Mouse (Mus musculus) embryonic stem cell, embryonic (primary cell): ENCODE measurements around the gene Mgst2.

Source experiments
- CTCF ChIA-PET, 4 experiments: fragments of 300-600 bp in 2 of 4; fragments of 350-600 bp in 2 of 4; sonication (Branson Sonifier 250); formaldehyde crosslinking; loops; one replicate each; lab custom pipeline; 2022; ENCODE audit warnings: inconsistent platforms in 2 of 4; lab: Charles Lee
- POLR2A ChIA-PET, 4 experiments: fragments of 300-600 bp in 2 of 4; fragments of 350-600 bp in 2 of 4; sonication (Branson Sonifier 250); formaldehyde crosslinking; loops; one replicate each; lab custom pipeline; 2022; ENCODE audit warnings: antibody characterized with exemption in 4 of 4, inconsistent platforms in 1 of 4; lab: Charles Lee

Mgst2 gene

DNA sequence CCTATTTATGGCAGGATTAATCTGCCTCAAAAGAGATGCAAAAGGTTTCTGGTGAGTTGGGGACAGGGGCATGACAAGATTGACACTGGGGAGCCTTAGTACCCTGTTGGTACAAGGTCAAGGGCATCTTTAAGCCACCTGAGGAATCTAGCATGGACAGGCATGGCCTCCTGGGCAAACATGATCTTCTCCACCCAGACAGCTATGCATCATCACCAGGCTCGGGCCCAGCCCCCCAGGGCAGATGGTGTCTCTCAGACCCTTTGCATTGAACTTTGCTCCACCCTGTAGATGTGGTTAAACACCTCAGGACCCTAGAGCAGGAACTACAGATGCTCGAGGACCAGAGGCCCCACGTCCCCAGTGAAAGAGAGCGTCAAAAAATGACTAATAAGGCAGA is at the start of gene Mgst2:
Gene Mgst2 (plus strand): TSS at position 301 of the 400 bp plus-strand sequence.
- ChIA-PET CTCF (interaction anchor here in 1 of 4 experiments (0.7 kb wide), 1 partner anchor 41 kb away, joined by 3 read pairs; no protein-coding TSS in a partner anchor), POLR2A (interaction anchor here in 2 of 4 experiments (0.6 to 1.0 kb wide), 3 partner anchors 41 to 121 kb away, joined by 3 read pairs; partner anchors contain the start of gene Setd7 (in 1 of the 2))

DNA sequence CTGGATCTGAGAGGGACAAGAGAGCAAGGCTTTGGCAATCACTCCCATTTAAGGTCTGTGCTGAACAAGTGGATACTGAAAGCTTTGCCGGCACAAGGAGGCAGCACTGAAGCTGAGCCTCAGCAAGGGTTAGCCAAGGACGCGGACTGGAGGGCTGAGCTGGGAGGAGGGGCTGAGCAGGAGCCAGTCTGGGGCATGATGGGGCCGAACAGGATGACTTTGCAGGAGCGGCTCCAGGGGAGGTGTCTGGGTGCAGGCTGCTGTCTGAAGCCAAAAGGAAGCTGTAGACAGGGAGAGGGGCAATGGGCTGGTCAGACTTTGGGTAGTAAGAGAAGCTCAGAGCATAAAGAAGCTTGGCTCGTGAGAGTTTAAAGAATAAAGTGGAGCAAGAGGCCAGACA is 48.2 kb upstream of the Mgst2 start:
- ChIA-PET POLR2A (interaction anchor here in 3 of 4 experiments (0.6 to 5.9 kb wide), 36 partner anchors 9 to 254 kb away, joined by 3 to 53 read pairs (median 6); partner anchors contain the start of gene Setd7 (in 2 of the 3)), CTCF (interaction anchor here in 3 of 4 experiments (0.9 to 1.7 kb wide), 5 partner anchors 13 to 40 kb away, joined by 3 to 9 read pairs (median 4); no protein-coding TSS in a partner anchor)

DNA sequence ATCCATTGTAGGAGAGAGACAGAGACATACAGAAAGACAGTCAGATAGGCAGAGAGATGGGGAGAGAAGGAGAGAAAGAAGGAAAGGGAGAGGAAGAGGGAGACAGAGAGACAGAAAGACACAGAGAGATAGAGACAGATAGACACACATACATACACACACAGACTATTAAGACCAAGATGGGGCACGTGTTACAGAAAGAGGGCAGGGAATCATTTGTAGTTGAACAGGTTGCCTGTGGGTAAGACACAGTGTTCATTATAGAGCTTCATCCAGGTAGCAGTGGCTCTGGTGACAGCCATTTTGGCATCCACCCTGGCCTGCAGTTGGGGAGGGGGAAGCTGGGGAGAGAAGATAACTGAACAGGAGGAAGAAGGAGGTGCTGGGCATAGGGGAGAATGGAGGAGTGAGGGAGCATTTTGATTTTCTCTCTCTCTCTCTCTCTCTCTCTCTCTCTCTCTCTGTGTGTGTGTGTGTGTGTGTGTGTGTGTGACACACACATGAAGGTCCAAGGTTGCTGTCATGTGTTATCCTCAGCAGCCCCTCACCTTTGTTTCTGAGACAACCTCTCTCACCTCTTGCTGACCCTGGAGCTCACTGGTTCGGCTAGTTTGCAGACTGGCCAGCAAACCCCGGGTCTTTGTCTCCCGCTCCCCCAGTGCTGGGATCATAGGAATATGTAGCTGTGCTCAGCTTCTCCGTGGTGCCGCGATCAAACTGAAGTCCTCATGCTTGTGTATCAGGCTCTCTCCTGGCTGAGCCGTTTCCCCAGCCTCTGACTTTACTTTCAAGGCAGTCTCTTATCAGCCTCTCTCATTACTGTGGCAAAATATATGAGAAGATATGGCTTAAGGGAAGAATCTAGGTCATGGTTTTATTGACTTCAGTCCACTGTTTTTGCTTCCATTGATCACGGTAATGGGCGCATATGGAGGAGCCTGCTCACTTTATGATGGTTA is 47.5 kb upstream of the Mgst2 start:
- CTCF ChIA-PET: interaction anchor here in 3 of 4 experiments (0.7 to 1.7 kb wide), 6 partner anchors 13 to 102 kb away, joined by 3 to 11 read pairs (median 4); no protein-coding TSS in a partner anchor
- POLR2A ChIA-PET: interaction anchor here in 3 of 4 experiments (0.6 to 5.9 kb wide), 37 partner anchors 8 to 255 kb away, joined by 3 to 53 read pairs (median 6); partner anchors contain the start of gene Setd7 (in 2 of the 3)

DNA sequence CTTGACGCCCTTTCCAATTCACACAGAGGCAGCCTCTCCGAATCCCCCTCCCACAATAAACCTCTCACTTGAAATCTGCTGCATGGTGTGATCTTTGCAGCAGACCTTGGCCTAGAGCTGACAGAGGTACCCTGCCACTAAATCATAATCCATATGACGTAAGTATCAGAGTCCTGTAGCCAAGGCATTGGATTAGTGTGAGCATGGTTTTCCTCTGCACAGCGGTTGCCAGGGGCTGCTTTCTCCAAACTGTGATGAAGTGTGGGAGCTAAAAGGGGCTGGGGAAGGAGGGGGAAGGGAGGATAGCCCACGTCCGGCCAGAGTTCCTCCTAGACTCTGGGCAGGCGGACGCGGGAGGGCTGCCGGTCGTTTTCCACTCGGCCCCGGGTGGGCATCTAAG is 45.9 kb upstream of the Mgst2 start:
- ChIA-PET CTCF (interaction anchor here in 2 of 4 experiments (0.5 to 0.6 kb wide), 3 partner anchors 94 to 773 kb away, joined by 3 read pairs; no protein-coding TSS in a partner anchor), POLR2A (interaction anchor here in 2 of 4 experiments (0.7 to 5.9 kb wide), 17 partner anchors 8 to 76 kb away, joined by 3 to 53 read pairs (median 5); no protein-coding TSS in a partner anchor)

DNA sequence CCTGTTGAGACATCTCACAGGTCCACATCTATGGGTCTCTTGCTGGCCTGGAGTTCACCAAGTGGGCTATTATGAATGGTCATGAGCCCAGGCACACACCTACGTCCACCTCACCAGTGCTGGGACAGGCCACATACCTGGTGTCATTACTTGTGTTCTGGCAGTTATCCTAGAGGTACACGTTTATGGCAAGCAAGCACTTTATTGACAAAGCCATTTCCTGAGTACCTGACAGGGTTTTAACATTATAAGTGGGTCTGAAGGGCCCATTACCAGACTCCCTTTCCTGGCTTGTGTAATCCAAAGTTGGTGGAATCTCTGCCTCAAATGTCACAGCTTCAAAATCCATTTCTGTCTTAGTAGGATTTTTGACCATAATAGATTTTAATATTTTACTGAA is 36.2 kb upstream of the Mgst2 start:
- POLR2A ChIA-PET: interaction anchor here in 2 of 4 experiments (1.2 to 1.5 kb wide), 2 partner anchors 8 to 10 kb away, joined by 3 to 4 read pairs; no protein-coding TSS in a partner anchor
- CTCF ChIA-PET: no interaction called here

DNA sequence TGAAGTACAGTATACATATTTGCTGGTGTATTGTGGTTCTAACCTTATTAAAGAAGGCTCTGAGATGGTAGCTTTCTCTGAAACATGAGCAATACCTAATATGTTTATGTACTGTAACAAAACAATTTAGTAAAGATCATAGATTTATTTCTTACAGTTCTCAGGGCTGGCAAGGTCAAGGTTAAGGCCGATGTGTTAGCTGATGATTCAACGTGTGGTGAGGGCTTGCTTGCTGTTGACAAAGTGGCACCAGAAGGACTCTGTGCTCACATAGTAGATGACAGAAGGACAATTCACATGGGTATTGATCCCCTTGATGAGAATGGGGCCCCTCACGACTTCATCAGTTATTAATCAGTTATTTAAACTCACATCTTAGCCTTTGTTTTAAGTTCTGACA is 32.4 kb upstream of the Mgst2 start:
- ChIA-PET POLR2A (interaction anchor here in 2 of 4 experiments (0.7 to 1.7 kb wide), 5 partner anchors 9 to 15 kb away, joined by 3 to 8 read pairs (median 4); no protein-coding TSS in a partner anchor), CTCF (interaction anchor here in 1 of 4 experiments (0.9 kb wide), 1 partner anchor 40 kb away, joined by 5 read pairs; no protein-coding TSS in a partner anchor)

DNA sequence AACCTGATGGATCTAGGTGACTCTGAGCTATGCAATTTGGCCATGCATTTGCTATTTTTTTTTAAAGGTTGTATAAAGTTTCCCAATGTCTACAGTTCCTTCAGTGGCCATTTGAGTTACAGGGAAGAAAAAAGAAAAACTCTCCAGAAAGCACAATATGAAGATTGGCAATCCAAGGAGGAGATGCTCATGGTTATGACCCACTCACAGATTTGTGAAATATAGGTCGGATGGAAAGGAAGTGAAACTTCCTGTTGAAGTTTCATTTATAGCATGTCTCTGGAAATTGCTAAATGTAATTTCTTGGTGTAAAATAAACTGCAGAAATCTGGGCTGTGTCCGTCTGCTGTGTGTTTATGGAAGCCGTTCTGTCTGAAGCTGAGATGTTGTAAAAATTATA is 31.2 kb upstream of the Mgst2 start:
- POLR2A ChIA-PET: interaction anchor here in 2 of 4 experiments (1.3 to 1.8 kb wide), 3 partner anchors 9 to 21 kb away, joined by 5 to 6 read pairs (median 5); no protein-coding TSS in a partner anchor
- CTCF ChIA-PET: no interaction called here

DNA sequence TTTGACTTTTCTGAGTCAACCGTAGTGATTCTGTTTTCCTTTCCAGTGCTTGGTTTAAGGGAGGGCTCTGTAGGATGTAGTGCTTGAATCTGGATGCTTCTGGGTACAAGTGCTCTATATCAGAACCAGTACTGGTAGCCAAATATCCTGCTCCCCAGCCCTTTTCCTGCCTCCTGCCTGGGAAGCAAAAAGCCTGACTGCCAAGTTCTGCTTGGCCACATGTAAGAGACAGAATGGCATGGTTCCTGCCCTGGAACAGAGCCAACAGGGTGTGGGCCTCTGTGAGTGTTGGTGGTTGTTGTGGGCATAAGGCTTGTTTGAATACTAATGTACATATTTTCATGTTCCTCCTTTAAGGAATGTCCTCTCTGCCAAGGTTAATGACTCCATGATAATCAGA is 29.4 kb upstream of the Mgst2 start:
- CTCF ChIA-PET: no interaction called here
- POLR2A ChIA-PET: interaction anchor here in 2 of 4 experiments (0.6 to 1.8 kb wide), 4 partner anchors 7 to 1849 kb away, joined by 3 to 6 read pairs (median 5); no protein-coding TSS in a partner anchor

DNA sequence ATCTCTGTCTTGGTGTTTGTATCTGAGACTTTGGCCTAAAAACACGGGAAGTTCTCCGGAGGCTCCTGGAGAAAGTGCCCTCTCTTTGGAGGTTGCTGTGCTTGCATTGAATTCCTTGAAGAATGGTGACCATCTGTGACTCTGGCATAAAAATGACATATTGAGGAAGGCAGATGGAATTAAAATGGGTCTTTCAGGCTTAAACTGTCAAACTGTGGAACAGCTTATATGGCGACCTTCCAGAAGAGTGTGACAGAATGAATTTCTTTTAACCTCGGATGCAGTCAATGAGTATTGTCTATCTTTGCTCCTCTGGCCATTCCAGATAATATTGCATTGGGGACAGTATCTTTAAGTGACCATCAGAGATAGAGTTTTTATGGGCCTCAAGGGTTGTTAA is 28.2 kb upstream of the Mgst2 start:
- POLR2A ChIA-PET: interaction anchor here in 1 of 4 experiments (1.1 to 1.7 kb wide), 2 partner anchors 18 to 41 kb away, joined by 4 to 5 read pairs; no protein-coding TSS in a partner anchor
- CTCF ChIA-PET: no interaction called here

DNA sequence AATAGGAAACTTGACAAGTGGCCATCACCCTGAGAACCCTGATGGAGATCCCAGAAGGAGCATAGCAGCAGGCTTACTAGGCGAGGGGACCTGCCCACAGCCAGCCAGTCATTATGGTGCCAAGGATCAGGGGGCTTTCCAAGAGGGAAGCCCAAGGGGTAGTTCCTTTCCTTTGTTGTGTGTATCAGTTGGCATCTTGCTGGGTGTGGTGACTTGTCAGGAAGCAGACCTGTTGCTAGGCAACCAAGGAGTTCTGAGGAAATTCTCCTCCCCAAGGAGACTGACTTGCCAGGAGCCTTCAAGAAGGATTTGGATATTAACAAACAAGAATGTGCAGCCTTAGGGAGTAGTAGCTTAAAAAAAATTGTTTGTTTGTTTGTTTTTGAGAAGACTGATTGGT is 25.7 kb upstream of the Mgst2 start:
- ChIA-PET POLR2A (interaction anchor here in 1 of 4 experiments (1.4 to 1.8 kb wide), 3 partner anchors 22 to 75 kb away, joined by 4 to 7 read pairs (median 4); no protein-coding TSS in a partner anchor), CTCF (interaction anchor here in 2 of 4 experiments (0.6 to 1.5 kb wide), 2 partner anchors 14 to 73 kb away, joined by 6 to 7 read pairs; no protein-coding TSS in a partner anchor)

DNA sequence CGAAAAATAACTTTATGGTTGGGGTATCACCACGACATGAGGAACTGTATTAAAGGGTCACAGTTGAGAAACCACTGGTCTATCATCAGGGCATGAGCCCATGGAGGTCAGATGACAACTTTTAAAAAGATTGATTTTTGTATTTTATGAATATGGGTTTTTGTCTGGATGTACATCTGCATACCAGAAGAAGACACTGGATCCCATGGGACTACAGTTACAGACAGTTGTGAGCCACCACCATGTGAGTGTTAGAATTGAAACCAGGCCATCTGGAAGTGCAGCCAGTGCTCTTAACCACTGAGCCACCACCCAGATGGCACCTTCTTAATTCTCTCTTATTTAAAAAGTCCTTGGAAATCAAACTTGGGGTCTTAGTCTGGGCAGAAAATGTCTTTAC is 24.2 kb upstream of the Mgst2 start:
- ChIA-PET CTCF (no interaction called here), POLR2A (interaction anchor here in 2 of 4 experiments (0.9 to 1.8 kb wide), 5 partner anchors 10 to 47 kb away, joined by 3 to 7 read pairs (median 4); no protein-coding TSS in a partner anchor)

DNA sequence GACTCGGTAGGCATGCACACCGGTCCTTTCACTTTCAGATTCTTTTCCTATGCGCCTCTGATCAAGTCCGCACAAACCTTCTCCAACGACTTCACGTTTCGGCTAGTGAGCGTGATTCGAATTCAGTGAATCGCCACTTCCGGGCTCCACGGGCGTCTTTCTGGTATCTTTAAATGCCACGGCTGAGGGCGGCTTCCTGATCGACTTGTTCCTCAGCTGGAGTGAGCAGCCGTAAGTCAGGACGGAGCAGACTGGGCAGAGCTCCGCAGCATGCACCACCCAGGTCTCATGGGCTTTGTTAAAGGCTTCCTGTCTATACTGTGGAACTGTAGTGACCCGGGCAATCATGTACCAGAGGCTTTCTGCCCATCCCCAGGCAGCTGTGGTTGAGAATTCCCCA is 23.5 kb upstream of the Mgst2 start:
- POLR2A ChIA-PET: interaction anchor here in 2 of 4 experiments (0.5 to 8.6 kb wide), 11 partner anchors 9 to 203 kb away, joined by 3 to 164 read pairs (median 20); partner anchors contain the start of gene Setd7 (in 1 of the 2)
- CTCF ChIA-PET: interaction anchor here in 1 of 4 experiments (1.5 kb wide), 1 partner anchor 11 kb away, joined by 5 read pairs; no protein-coding TSS in a partner anchor

DNA sequence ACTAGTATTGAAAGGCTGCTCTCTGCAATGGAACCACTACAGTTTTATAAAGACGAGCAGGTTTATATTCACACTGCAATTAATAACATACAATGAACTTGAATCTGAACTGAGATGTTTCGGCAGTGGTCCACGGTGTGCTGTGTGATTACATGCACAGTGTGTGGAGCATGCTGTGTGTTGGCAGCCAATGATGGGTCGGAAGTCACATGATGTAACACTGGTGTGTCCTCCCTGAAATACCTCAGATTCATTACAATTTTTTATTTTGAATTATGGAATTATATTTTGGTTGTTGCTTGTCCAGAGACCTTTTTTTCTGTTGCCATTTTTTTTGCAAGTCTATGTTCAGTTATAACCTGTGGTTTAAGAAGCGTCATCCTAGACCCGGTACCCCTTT is 22.8 kb upstream of the Mgst2 start:
- POLR2A ChIA-PET: interaction anchor here in 2 of 4 experiments (0.9 to 8.6 kb wide), 19 partner anchors 8 to 224 kb away, joined by 3 to 164 read pairs (median 14); partner anchors contain the start of gene Setd7 (in 1 of the 2)
- CTCF ChIA-PET: interaction anchor here in 1 of 4 experiments (1.5 kb wide), 1 partner anchor 11 kb away, joined by 5 read pairs; no protein-coding TSS in a partner anchor

DNA sequence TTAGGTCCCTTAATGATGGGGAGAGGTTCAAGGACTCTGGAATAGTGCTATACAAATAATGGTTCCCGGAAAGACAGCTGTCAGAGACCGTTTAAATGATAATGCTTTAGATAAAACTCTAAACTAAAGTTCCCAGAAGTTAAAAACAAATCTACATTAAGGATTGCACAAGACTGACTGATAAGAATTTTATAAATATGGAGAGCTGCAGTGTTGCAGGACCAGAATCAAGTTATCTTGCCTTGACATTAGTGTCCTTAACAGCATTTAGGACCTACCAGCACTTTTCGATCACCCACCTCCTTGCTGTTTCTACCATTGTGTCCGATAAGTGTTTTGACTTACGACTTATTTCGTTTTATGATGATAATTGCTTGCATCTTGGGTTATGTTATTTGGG is 21.9 kb upstream of the Mgst2 start:
- ChIA-PET POLR2A (interaction anchor here in 2 of 4 experiments (0.8 to 8.6 kb wide), 34 partner anchors 8 to 408 kb away, joined by 3 to 164 read pairs (median 8); partner anchors contain the start of genes Setd7 (in 2 of the 2) and Rab33b (in 1 of the 2)), CTCF (interaction anchor here in 2 of 4 experiments (0.9 to 1.4 kb wide), 3 partner anchors 10 to 60 kb away, joined by 3 to 5 read pairs (median 4); no protein-coding TSS in a partner anchor)

DNA sequence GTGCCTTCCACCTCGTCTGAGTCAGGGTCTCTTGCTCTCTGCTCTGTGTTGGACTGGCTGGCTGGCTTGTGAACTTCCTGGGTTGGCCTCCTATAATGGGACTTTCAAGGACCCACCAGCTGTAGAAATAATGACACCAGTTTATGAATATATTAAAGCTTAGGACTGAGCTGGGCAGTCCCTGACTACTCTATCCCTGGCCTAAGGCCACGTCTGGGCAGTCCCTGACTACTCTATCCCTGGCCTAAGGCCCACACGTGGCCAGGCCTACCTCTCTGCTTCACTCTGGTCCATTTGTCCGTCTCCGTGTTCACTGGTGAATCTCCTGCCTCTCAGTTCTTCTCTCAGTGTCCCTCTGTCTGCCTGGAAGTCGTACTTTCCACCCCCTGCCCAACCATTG is 14.7 kb upstream of the Mgst2 start:
- ChIA-PET CTCF (interaction anchor here in 1 of 4 experiments (0.9 to 1.3 kb wide), 2 partner anchors 33 to 106 kb away, joined by 4 to 5 read pairs; no protein-coding TSS in a partner anchor), POLR2A (interaction anchor here in 2 of 4 experiments (0.6 to 8.0 kb wide), 12 partner anchors 5 to 162 kb away, joined by 3 to 92 read pairs (median 5); partner anchors contain the start of genes Rab33b (in 1 of the 2) and Setd7 (in 1 of the 2))

DNA sequence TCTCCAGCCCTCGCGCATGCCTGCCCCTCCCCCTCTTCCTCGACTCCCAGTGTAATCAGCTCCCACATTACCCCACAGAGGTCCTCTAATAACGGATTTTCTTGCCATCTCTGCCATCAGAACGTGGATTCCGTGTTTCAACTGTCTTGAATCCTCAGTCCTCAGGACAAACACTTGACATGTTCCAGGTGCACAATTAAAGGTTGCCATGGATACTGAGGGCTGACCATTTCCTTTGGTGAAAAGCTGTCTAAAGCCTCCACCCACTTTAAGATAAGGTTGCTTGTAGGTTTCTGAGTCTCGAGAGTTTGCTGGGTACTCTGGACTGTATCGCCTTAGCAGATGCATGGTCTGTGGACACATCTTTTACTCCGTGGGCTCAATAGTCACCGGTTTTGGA is 13.9 kb upstream of the Mgst2 start:
- ChIA-PET POLR2A (interaction anchor here in 2 of 4 experiments (0.6 to 8.0 kb wide), 19 partner anchors 6 to 163 kb away, joined by 3 to 92 read pairs (median 4); partner anchors contain the start of genes Rab33b (in 1 of the 2) and Setd7 (in 1 of the 2)), CTCF (interaction anchor here in 2 of 4 experiments (0.9 to 1.5 kb wide), 5 partner anchors 34 to 136 kb away, joined by 3 to 5 read pairs (median 4); no protein-coding TSS in a partner anchor)

DNA sequence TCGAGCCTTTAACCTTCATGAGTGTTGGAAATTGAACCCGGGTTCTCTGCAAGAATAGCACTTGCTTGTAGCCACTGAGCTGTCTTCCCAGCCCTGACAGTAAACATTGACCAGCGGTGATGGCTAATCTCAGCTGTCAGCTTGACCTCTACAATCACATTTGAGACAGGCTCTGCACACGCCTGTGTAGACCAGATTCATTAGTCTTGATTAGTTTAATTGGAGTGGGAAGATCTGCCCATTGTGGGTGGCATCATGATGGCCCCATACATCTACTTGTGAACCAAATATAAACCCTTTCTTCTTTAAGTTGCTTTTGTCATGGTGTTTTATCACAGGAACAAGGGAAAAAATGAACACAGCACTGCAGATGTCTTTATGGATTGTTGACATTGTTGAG is 12.8 kb upstream of the Mgst2 start:
- CTCF ChIA-PET: interaction anchor here (0.6 to 3.0 kb wide), 21 partner anchors 8 to 144 kb away, joined by 3 to 37 read pairs (median 7); partner anchors contain the start of gene Setd7 (in 1 of the 4)

More for the DNA sequence above, 12.8 kb upstream of the Mgst2 start:
- POLR2A ChIA-PET: interaction anchor here in 2 of 4 experiments (0.6 to 8.0 kb wide), 13 partner anchors 7 to 95 kb away, joined by 3 to 92 read pairs (median 11); no protein-coding TSS in a partner anchor
